ENCODE assay signal across 11 mouse cellular contexts in genomic region chr2:11396835-11397234, GRCm38 (mm10).
DNase-seq lines count a peak whose midpoint lies in the region; ATAC-seq and TF ChIP-seq lines count a peak whose summit lies in the region.
"Had no signal": no experiment of that assay in that cellular context is flagged by ENCODE, and none has a peak within 500 bp of the region (broad histone marks: within the 10 kb centered on the region; RNA-seq: fewer than 3 reads in every experiment).

No protein-coding gene starts in this region.

- no peak for DNase-seq in gastrocnemius, adult 2 months
- DNase-seq in gastrocnemius, postnatal 36 days, result no peak
- DNase-seq in lung, postnatal 36 days, result peak; percentile 24
- no peak for DNase-seq in lung, postnatal 25 days (ENCODE audit: low spot score)
- DNase-seq in MEL-GATA-1-ER (ENCODE audit: extremely low read depth, low read depth), result peak; percentile 18
- DNase-seq in forebrain, postnatal 0 days, result no peak
- DNase-seq: cerebellum, adult 11-12 months had no signal

- no peaks in the 10 kb centered on the region for H3K4me1 ChIP-seq in forebrain, postnatal 0 days (ENCODE audit: insufficient read depth)
- peaks cover 4% of the 10 kb centered on the region; the same call in 1 of the 2 replicates for H3K4me1 ChIP-seq in forebrain, embryonic 15.5 days
- H3K4me1 ChIP-seq: heart, embryonic 12.5 days had no signal

- TF ChIP-seq CTCF in gastrocnemius, adult 2 months (IDR thresholded peaks at IDR 0.05), result peak; percentile 29; the same call in 1 of the 2 replicates
- TF ChIP-seq CTCF in forebrain, postnatal 0 days (IDR thresholded peaks at IDR 0.05; ENCODE audit: low read depth), result no peak

- no peak overlapping the region for H3K27ac ChIP-seq in gastrocnemius, adult 2 months
- no peak overlapping the region for H3K27ac ChIP-seq in forebrain, postnatal 0 days (ENCODE audit: low read depth, low read length)
- H3K27ac ChIP-seq in forebrain, embryonic 15.5 days (replicated peaks), result no peak overlapping the region
- H3K27ac ChIP-seq: hindbrain, embryonic 12.5 days had no signal

- no peaks in the 10 kb centered on the region for H3K27me3 ChIP-seq in forebrain, postnatal 0 days (ENCODE audit: insufficient read depth, low read length)
- no peaks in the 10 kb centered on the region for H3K27me3 ChIP-seq in forebrain, embryonic 15.5 days
- H3K27me3 ChIP-seq: heart, embryonic 12.5 days; hindbrain, embryonic 12.5 days had no signal

- H3K4me2 ChIP-seq in forebrain, postnatal 0 days (ENCODE audit: low read depth), result no peak overlapping the region
- H3K4me2 ChIP-seq in forebrain, embryonic 15.5 days (replicated peaks), result no peak overlapping the region
- H3K4me2 ChIP-seq: heart, embryonic 12.5 days; hindbrain, embryonic 12.5 days had no signal

- H3K4me3 ChIP-seq in gastrocnemius, adult 2 months, result no peak overlapping the region
- no peak overlapping the region for H3K4me3 ChIP-seq in forebrain, postnatal 0 days (ENCODE audit: low read depth, low read length)
- H3K4me3 ChIP-seq in forebrain, embryonic 15.5 days, result no peak overlapping the region
- H3K4me3 ChIP-seq: heart, embryonic 12.5 days; hindbrain, embryonic 12.5 days had no signal

- H3K36me3 ChIP-seq in forebrain, postnatal 0 days (ENCODE audit: insufficient read depth), result no peaks in the 10 kb centered on the region
- H3K36me3 ChIP-seq in forebrain, embryonic 15.5 days, result no peaks in the 10 kb centered on the region
- H3K36me3 ChIP-seq: heart, embryonic 12.5 days; hindbrain, embryonic 12.5 days had no signal

- no peaks in the 10 kb centered on the region for H3K9me3 ChIP-seq in forebrain, postnatal 0 days (ENCODE audit: low read length)
- H3K9me3 ChIP-seq in forebrain, embryonic 15.5 days, result no peaks in the 10 kb centered on the region
- H3K9me3 ChIP-seq: heart, embryonic 12.5 days; hindbrain, embryonic 12.5 days had no signal

- 0 out of 2 replicates have a peak, but pooled peaks have one; percentile 35 for ATAC-seq in megakaryocyte progenitor cell, adult 5-6 weeks (replicated peaks; ENCODE audit: poor library complexity)
- ATAC-seq in forebrain, postnatal 0 days, result no peak
- no peak for ATAC-seq in forebrain, embryonic 15.5 days (replicated peaks)

- no peak overlapping the region for H3K9ac ChIP-seq in forebrain, postnatal 0 days
- H3K9ac ChIP-seq in forebrain, embryonic 15.5 days (replicated peaks), result no peak overlapping the region
- H3K9ac ChIP-seq: heart, embryonic 12.5 days; hindbrain, embryonic 12.5 days had no signal

- intact Hi-C loops in gastrocnemius, adult 2 months (cut with DNase I), result no loop called here
- intact Hi-C loops in gastrocnemius, postnatal 36 days (cut with DNase I), result no loop called here

- WGBS in forebrain, postnatal 0 days, result 92% methylated on average over 3 of the region's 3 CpGs
- WGBS in forebrain, embryonic 15.5 days, result 97% methylated on average over 3 of the region's 3 CpGs

Comparison
In these comparisons a context has a peak if more than half of its experiments do, and no peak if none do; other contexts are left out.
1. DNase-seq: peak in lung, postnatal 36 days (single experiment) and MEL-GATA-1-ER (single experiment); none in gastrocnemius, adult 2 months (single experiment), gastrocnemius, postnatal 36 days (0 of 2), lung, postnatal 25 days (single experiment) and forebrain, postnatal 0 days (single experiment).